Mouse (Mus musculus) kidney, adult 2 months (tissue): ENCODE results near the gene Capza1.

Experiments
- CTCF ChIP-seq: fragments of 200-500 bp; conservative IDR thresholded peaks from 2 replicates; pipeline ENCODE4 v1.5.1; 2011; ENCODE audit warnings: low read depth, mild to moderate bottlenecking, control low read depth, low read length, moderate library complexity, mixed read lengths; ENCODE audit not compliant: insufficient read depth, insufficient read length
- POLR2A ChIP-seq: fragments of 200-500 bp; IDR thresholded peaks from one replicate; pipeline ENCODE4 v1.6.1; 2011; ENCODE audit warnings: low read depth, low read length, control low read depth

DNA sequence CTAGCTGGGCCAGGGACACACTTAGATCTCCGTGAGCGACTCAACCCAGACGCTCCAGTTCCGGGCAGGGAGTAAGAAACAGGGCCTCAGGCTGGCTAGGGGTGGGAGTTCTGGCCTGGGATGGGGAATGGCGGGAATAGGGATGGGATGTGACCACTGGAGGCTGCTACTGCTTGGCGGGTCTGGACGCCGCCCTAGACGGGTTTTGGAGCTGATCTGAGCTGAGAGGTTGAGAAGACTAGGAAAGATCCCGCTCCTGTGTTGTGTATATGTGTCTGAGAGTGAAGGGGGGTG, 75.0 kb downstream of the Capza1 start:
- TF ChIP-seq CTCF (no peak), POLR2A (no peak)
